Mouse (Mus musculus): ENCODE measurements at regions not wholly inside any gene's neighbourhood (a gene's known extent, or its start where the extent isn't known, plus 50 kb on each side); places are given as distances from the start of the nearest gene placed in this dataset.
A peak's percentile ranks its signal among the peaks of the same experiment; 100 is the strongest.

MicroRNA genes in the stretch of these regions (microRNA counts, 519-probe panel; counts per million panel counts)
- 1,073 counts per million, percentile 5 among the panel's probes with 10 or more counts for microRNA mmu-miR-184

Small RNA genes lying in the stretch of these regions (microRNA-seq; reads per million reads assigned to microRNA genes)
- 54.5 reads per million, percentile 48 among the genes with 10 or more reads in this experiment for gene Mir184 (ENCODE audit: borderline number of aligned reads)

Data from embryonic facial prominence, embryonic 15.5 days (tissue).